23 mouse cellular contexts compared by ENCODE assay signal in genomic region chr19:8763276-8763675, GRCm38 (mm10). TPM values are rescaled to one million over a fixed set of nuclear protein-coding genes. Genes with fewer than 3 reads are reported as not detected.
DNase-seq lines count a peak whose midpoint lies in the region; TF ChIP-seq lines count a peak whose summit lies in the region.
"Had no signal": no experiment of that assay in that cellular context is flagged by ENCODE, and none has a peak within 500 bp of the region (broad histone marks: within the 10 kb centered on the region; RNA-seq: fewer than 3 reads in every experiment).

No protein-coding gene starts in this region.

- dilution Hi-C loops in CH12.LX (cut with MboI; ENCODE audit: extremely low pct_ligation_motif_present, extremely low pct_unique_long_range_greater_than_20kb, low sequenced_read_pairs) = no loop called here

- TF ChIP-seq CTCF in CH12.LX (conservative IDR thresholded peaks at IDR 0.05 in 1 of 2, IDR thresholded peaks at IDR 0.05 in 1 of 2; ENCODE audit: low read depth in 2 of 2, low read length in 2 of 2) = no peak
- TF ChIP-seq CTCF in bone marrow macrophage, adult 2 months (IDR thresholded peaks at IDR 0.05; ENCODE audit: low read depth, low read length) = no peak

- no peak for TF ChIP-seq RAD21 in CH12.LX (IDR thresholded peaks at IDR 0.05; ENCODE audit: low read depth, low read length)

- H3K9ac ChIP-seq in CH12.LX (ENCODE audit: insufficient read depth, low read depth) = no peak overlapping the region
- H3K9ac ChIP-seq: embryonic facial prominence, embryonic 12.5 days; forebrain, embryonic 13.5 days; forebrain, embryonic 15.5 days; forebrain, postnatal 0 days had no signal

- H3K4me3 ChIP-seq in CH12.LX (replicated peaks in 1 of 3; ENCODE audit: low read depth in 2 of 3, low read length in 2 of 3, poor library complexity in 1 of 3) (no peak overlapping the region), macrophage (ENCODE audit: inconsistent target) (no peak overlapping the region)
- no peak overlapping the region for H3K4me3 ChIP-seq in bone marrow macrophage, adult 2 months (ENCODE audit: insufficient read depth, low read length)
- H3K4me3 ChIP-seq in limb, embryonic 10.5 days = no peak overlapping the region
- H3K4me3 ChIP-seq: embryonic facial prominence, embryonic 10.5 days; embryonic facial prominence, embryonic 12.5 days; forebrain, embryonic 13.5 days; forebrain, embryonic 15.5 days had no signal

- H3K27ac ChIP-seq in CH12.LX (ENCODE audit: insufficient read depth, low read depth) = no peak overlapping the region
- peak overlapping the region; percentile 57 for H3K27ac ChIP-seq in bone marrow macrophage, adult 2 months (ENCODE audit: insufficient read depth, low read depth, low read length)
- peak overlapping the region; percentile 38; the same call in 1 of the 2 replicates for H3K27ac ChIP-seq in macrophage
- H3K27ac ChIP-seq in limb, embryonic 10.5 days = no peak overlapping the region
- H3K27ac ChIP-seq: embryonic facial prominence, embryonic 10.5 days; embryonic facial prominence, embryonic 12.5 days; forebrain, embryonic 13.5 days; forebrain, embryonic 15.5 days had no signal

- H3K9me3 ChIP-seq in CH12.LX (replicated peaks; ENCODE audit: low read length) = peaks cover 11% of the 10 kb centered on the region
- peaks cover 5% of the 10 kb centered on the region; the same call in 1 of the 2 replicates for H3K9me3 ChIP-seq in limb, embryonic 10.5 days (replicated peaks)
- H3K9me3 ChIP-seq: forebrain, embryonic 15.5 days had no signal

- peaks cover 4 to 32% of the 10 kb centered on the region in 2 experiments; a peak in 3 of 4 replicates for H3K4me1 ChIP-seq in CH12.LX (ENCODE audit: control insufficient read depth in 1 of 2, insufficient read depth in 2 of 2)
- H3K4me1 ChIP-seq in bone marrow macrophage, adult 2 months (ENCODE audit: control insufficient read depth, insufficient read depth, low read length) = peaks cover 25% of the 10 kb centered on the region
- H3K4me1 ChIP-seq in limb, embryonic 10.5 days = peaks cover 5% of the 10 kb centered on the region

- H3K4me2 ChIP-seq in CH12.LX (ENCODE audit: insufficient read depth, low read depth, poor library complexity, severe bottlenecking) = no peak overlapping the region
- H3K4me2 ChIP-seq: embryonic facial prominence, embryonic 12.5 days; forebrain, embryonic 13.5 days; forebrain, embryonic 15.5 days had no signal

- TF ChIP-seq POLR2A in CH12.LX (IDR thresholded peaks at IDR 0.05; ENCODE audit: low read depth, low read length) = no peak
- no peak for TF ChIP-seq POLR2A in bone marrow macrophage, adult 2 months (IDR thresholded peaks at IDR 0.05; ENCODE audit: borderline replicate concordance, low read depth, low read length)

- H3K27me3 ChIP-seq in CH12.LX (replicated peaks) = no peaks in the 10 kb centered on the region
- no peaks in the 10 kb centered on the region for H3K27me3 ChIP-seq in splenic B cell, adult 2 months (ENCODE audit: control insufficient read depth, insufficient read depth, low read length, poor library complexity, severe bottlenecking)
- H3K27me3 ChIP-seq in limb, embryonic 10.5 days (ENCODE audit: low read depth, poor library complexity, severe bottlenecking) = no peaks in the 10 kb centered on the region
- H3K27me3 ChIP-seq: embryonic facial prominence, embryonic 12.5 days; forebrain, embryonic 13.5 days; forebrain, embryonic 15.5 days; Patski had no signal

- H3K79me2 ChIP-seq in CH12.LX (replicated peaks; ENCODE audit: control insufficient read depth, extremely low read depth, insufficient read depth, poor library complexity, severe bottlenecking) = peaks cover 48% of the 10 kb centered on the region
- peaks cover 44% of the 10 kb centered on the region for H3K79me2 ChIP-seq in macrophage (ENCODE audit: inconsistent target)

- no peak for DNase-seq in CH12.LX (ENCODE audit: extremely low read depth)
- DNase-seq in splenic B cell, adult 2 months (ENCODE audit: low read depth, low spot score) = peak; percentile 17
- DNase-seq in limb, embryonic 10.5 days (ENCODE audit: low spot score) = no peak
- DNase-seq in left cerebral cortex, adult 8-10 months (ENCODE audit: low spot score in 2 of 2) = no peak
- DNase-seq in natural killer cell, adult 2 months (ENCODE audit: low spot score in 2 of 2) = no peak
- DNase-seq: adrenal gland, adult 8-10 months; adrenal gland, postnatal 14 days; adrenal gland, postnatal 36 days; cerebellum, adult 11 months; cerebellum, adult 18-20 months; cerebellum, adult 8-10 months; cerebellum, adult 9-11 months; cerebellum, postnatal 14 days; cerebellum, postnatal 36 days; forebrain, postnatal 0 days had no signal

- 30% methylated on average over 4 of the region's 4 CpGs for WGBS in macrophage (ENCODE audit: missing documents)
- WGBS in limb, embryonic 10.5 days = 94% methylated on average over 4 of the region's 4 CpGs

- in situ Hi-C loops in CH12.LX (cut with MboI; ENCODE audit: low pct_ligation_motif_present, low pct_unique_long_range_greater_than_20kb, low sequenced_read_pairs) = no loop called here

- TF ChIP-seq EP300 in CH12.LX (IDR thresholded peaks at IDR 0.05; ENCODE audit: low read length) = peak; percentile 50; the same call in 1 of the 2 replicates

- H3K36me3 ChIP-seq in CH12.LX (replicated peaks in 1 of 2; ENCODE audit: control insufficient read depth in 1 of 2, insufficient read depth in 1 of 2, low read length in 1 of 2) (peaks cover 64 to 70% of the 10 kb centered on the region in 2 experiments), macrophage (ENCODE audit: inconsistent target) (peaks cover 40% of the 10 kb centered on the region)
- H3K36me3 ChIP-seq in splenic B cell, adult 2 months (ENCODE audit: control insufficient read depth, insufficient read depth, low read length, poor library complexity, severe bottlenecking) = peaks cover 25% of the 10 kb centered on the region
- H3K36me3 ChIP-seq in limb, embryonic 10.5 days = peaks cover 85% of the 10 kb centered on the region

RNA-seq across cellular contexts. Expression of gene Nxf1, which starts 6.4 kb away (rescaled TPM):
- total RNA-seq in CH12.LX (2012; rRNA removed) (66.5 and 83.6 TPM in 2 replicates), CH12.LX (2014; rRNA removed) (101 and 102 TPM in 2 replicates)
- polyA plus RNA-seq in CH12.LX (2012; ENCODE audit: insufficient read length, low read depth) (136 and 160 TPM in 2 replicates), macrophage (2018) (68.7 to 115 TPM (median 96.9 TPM) in 3 replicates)
- 142 and 162 TPM in 2 replicates for polyA plus RNA-seq in bone marrow macrophage, adult 2 months (2012; ENCODE audit: insufficient read depth, insufficient read length, missing spikeins)
- total RNA-seq in macrophage (2018; cell fraction: chromatin; rRNA removed) = 1,000 to 10,000 TPM in 4 of 26 experiments, 100 to 1,000 TPM in 22; 486 to 1,281 (median 796) TPM
- total RNA-seq in macrophage (2018; cell fraction: cytosol; rRNA removed) = 10 to 100 TPM; 49.8 to 90.5 (median 68.6) TPM
- 1,000 to 10,000 TPM in 2 of 26 experiments, 100 to 1,000 TPM in 24; 352 to 1,871 (median 566) TPM for total RNA-seq in macrophage (2018; cell fraction: nucleus; rRNA removed)
- polyA plus RNA-seq in limb, embryonic 10.5 days (2016; fragmentation: Nextera tagmentation; extraction: Ambion mirVana) = 257 and 273 TPM in 2 replicates
- 10 to 100 TPM; 77.1 to 88.0 (median 80.2) TPM for total RNA-seq in left cerebral cortex, adult 8-10 months (2022)

RNA-seq across cellular contexts. Expression of gene Tmem223, which starts 7.5 kb away (rescaled TPM):
- total RNA-seq in CH12.LX (2012; rRNA removed) (56.5 and 58.7 TPM in 2 replicates), CH12.LX (2014; rRNA removed) (86.6 and 106 TPM in 2 replicates)
- polyA plus RNA-seq in CH12.LX (2012; ENCODE audit: insufficient read length, low read depth) (43.3 and 45.7 TPM in 2 replicates), macrophage (2018) (14.9 to 33.7 TPM (median 26.6 TPM) in 3 replicates)
- polyA plus RNA-seq in bone marrow macrophage, adult 2 months (2012; ENCODE audit: insufficient read depth, insufficient read length, missing spikeins) = 28.3 and 34.4 TPM in 2 replicates
- total RNA-seq in macrophage (2018; cell fraction: chromatin; rRNA removed) = 10 to 100 TPM in 24 of 26 experiments, 1 to 10 TPM in 2; 5.7 to 29.3 (median 15.9) TPM
- 10 to 100 TPM; 22.3 to 39.5 (median 32.9) TPM for total RNA-seq in macrophage (2018; cell fraction: cytosol; rRNA removed)
- 10 to 100 TPM; 16.5 to 42.0 (median 25.1) TPM for total RNA-seq in macrophage (2018; cell fraction: nucleus; rRNA removed)
- 181 and 183 TPM in 2 replicates for polyA plus RNA-seq in limb, embryonic 10.5 days (2016; fragmentation: Nextera tagmentation; extraction: Ambion mirVana)
- total RNA-seq in left cerebral cortex, adult 8-10 months (2022) = 10 to 100 TPM; 58.9 to 78.6 (median 67.2) TPM

RNA-seq across cellular contexts. Expression of gene Tmem179b, which starts 11.0 kb away (rescaled TPM):
- total RNA-seq in CH12.LX (2012; rRNA removed) (50.8 and 54.4 TPM in 2 replicates), CH12.LX (2014; rRNA removed) (85.7 and 105 TPM in 2 replicates)
- polyA plus RNA-seq in CH12.LX (2012; ENCODE audit: insufficient read length, low read depth) (49.8 and 72.0 TPM in 2 replicates), macrophage (2018) (70.7 to 93.4 TPM (median 87.5 TPM) in 3 replicates)
- 147 and 148 TPM in 2 replicates for polyA plus RNA-seq in bone marrow macrophage, adult 2 months (2012; ENCODE audit: insufficient read depth, insufficient read length, missing spikeins)
- 10 to 100 TPM in 15 of 26 experiments, 1 to 10 TPM in 11; 3.2 to 23.5 (median 12.1) TPM for total RNA-seq in macrophage (2018; cell fraction: chromatin; rRNA removed)
- total RNA-seq in macrophage (2018; cell fraction: cytosol; rRNA removed) = 100 to 1,000 TPM in 2 of 26 experiments, 10 to 100 TPM in 24; 58.3 to 105 (median 84.5) TPM
- total RNA-seq in macrophage (2018; cell fraction: nucleus; rRNA removed) = 10 to 100 TPM in 25 of 26 experiments, 1 to 10 TPM in 1; 8.6 to 64.0 (median 37.8) TPM
- 41.3 and 43.7 TPM in 2 replicates for polyA plus RNA-seq in limb, embryonic 10.5 days (2016; fragmentation: Nextera tagmentation; extraction: Ambion mirVana)
- 10 to 100 TPM; 11.3 to 14.6 (median 12.4) TPM for total RNA-seq in left cerebral cortex, adult 8-10 months (2022)

RNA-seq across cellular contexts. Expression of gene Stx5a, which starts 22.1 kb away (rescaled TPM):
- total RNA-seq in CH12.LX (2012; rRNA removed) (47.5 and 48.1 TPM in 2 replicates), CH12.LX (2014; rRNA removed) (49.1 and 49.7 TPM in 2 replicates)
- polyA plus RNA-seq in CH12.LX (2012; ENCODE audit: insufficient read length, low read depth) (35.2 and 39.3 TPM in 2 replicates), macrophage (2018) (32.3 to 65.9 TPM (median 61.9 TPM) in 3 replicates)
- polyA plus RNA-seq in bone marrow macrophage, adult 2 months (2012; ENCODE audit: insufficient read depth, insufficient read length, missing spikeins) = 84.2 and 100 TPM in 2 replicates
- 100 to 1,000 TPM; 163 to 373 (median 250) TPM for total RNA-seq in macrophage (2018; cell fraction: chromatin; rRNA removed)
- 10 to 100 TPM; 28.8 to 50.4 (median 38.5) TPM for total RNA-seq in macrophage (2018; cell fraction: cytosol; rRNA removed)
- total RNA-seq in macrophage (2018; cell fraction: nucleus; rRNA removed) = 100 to 1,000 TPM in 24 of 26 experiments, 10 to 100 TPM in 2; 96.6 to 222 (median 140) TPM
- polyA plus RNA-seq in limb, embryonic 10.5 days (2016; fragmentation: Nextera tagmentation; extraction: Ambion mirVana) = 99.3 and 134 TPM in 2 replicates
- 10 to 100 TPM; 59.6 to 66.4 (median 65.6) TPM for total RNA-seq in left cerebral cortex, adult 8-10 months (2022)

RNA-seq across cellular contexts. Expression of gene 1700092M07Rik, which starts 22.8 kb away (rescaled TPM):
- 3.8 and 4.8 TPM in 2 replicates for total RNA-seq in CH12.LX (2012; rRNA removed)
- 1.0 and 2.4 TPM in 2 replicates for total RNA-seq in CH12.LX (2014; rRNA removed)
- polyA plus RNA-seq in CH12.LX (2012; ENCODE audit: insufficient read length, low read depth) = 3.1 and 4.3 TPM in 2 replicates
- not detected in 2 replicates for polyA plus RNA-seq in bone marrow macrophage, adult 2 months (2012; ENCODE audit: insufficient read depth, insufficient read length, missing spikeins)
- 1 to 10 TPM in 10 of 26 experiments, not detected in 16; 2.8 to 8.1 (median 3.6) TPM for total RNA-seq in macrophage (2018; cell fraction: chromatin; rRNA removed)
- total RNA-seq in macrophage (2018; cell fraction: cytosol; rRNA removed) = not detected
- 1 to 10 TPM in 4 of 26 experiments, not detected in 22; 2.2 to 3.7 (median 2.5) TPM for total RNA-seq in macrophage (2018; cell fraction: nucleus; rRNA removed)
- polyA plus RNA-seq in macrophage (2018) = not detected in 3 replicates
- 2.8 and 3.1 TPM in 2 replicates for polyA plus RNA-seq in limb, embryonic 10.5 days (2016; fragmentation: Nextera tagmentation; extraction: Ambion mirVana)
- total RNA-seq in left cerebral cortex, adult 8-10 months (2022) = 1 to 10 TPM in 2 of 4 experiments, not detected in 2; 1.4 to 2.0 TPM
- total RNA-seq: forebrain, postnatal 0 days had no signal
- polyA plus RNA-seq: activated CD4-positive, CD25-positive, alpha-beta regulatory T cell, adult 4 months had no signal

Comparison
In these comparisons a context has a peak if more than half of its experiments do, and no peak if none do; other contexts are left out.
1. H3K27ac ChIP-seq: peak in bone marrow macrophage, adult 2 months (single experiment) and macrophage (single experiment); none in CH12.LX (single experiment) and limb, embryonic 10.5 days (single experiment).